Mouse (Mus musculus): ENCODE results near the gene Sv2c.

Gene Sv2c

DNA sequence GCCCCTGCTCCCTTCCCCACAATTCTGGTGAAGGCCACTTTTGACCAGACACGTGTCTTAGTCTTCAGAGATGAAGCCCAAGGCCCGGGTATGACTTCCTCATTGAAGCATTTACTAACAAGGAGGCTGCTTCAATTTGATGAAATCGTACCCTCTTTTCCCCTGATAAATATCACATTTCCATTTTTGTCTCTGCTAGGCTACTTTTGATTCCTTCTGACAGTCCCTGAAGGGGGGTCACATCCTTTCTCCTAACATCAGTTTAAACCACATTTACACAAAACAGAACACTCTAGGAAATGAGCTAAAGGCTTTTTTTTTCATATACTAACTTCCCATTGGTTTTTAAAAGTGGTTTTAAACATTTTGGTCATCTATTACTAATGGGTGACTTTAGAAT, 79.6 kb downstream of the Sv2c start:
- no peak for DNase-seq (ENCODE audit: low spot score in 2 of 2)

DNA sequence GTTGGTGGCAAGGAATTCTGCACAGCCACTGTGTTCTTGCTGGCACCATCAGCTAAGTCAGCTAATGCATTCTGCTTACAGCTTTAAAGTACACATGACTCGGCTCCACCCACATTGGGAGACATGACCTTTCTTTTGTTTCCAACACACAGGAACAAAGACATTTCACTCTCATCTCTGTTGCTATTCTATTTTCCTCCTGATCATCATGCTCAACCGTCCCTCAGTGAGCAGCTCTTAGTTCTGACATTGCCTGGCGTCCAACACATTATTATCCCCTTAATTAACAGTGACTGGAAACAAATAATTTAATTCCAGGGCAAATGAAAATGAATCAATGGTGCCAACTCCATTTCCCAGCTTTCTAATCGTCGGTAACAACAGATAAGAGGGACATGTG, 87.0 kb downstream of the Sv2c start:
- DNase-seq (ENCODE audit: low spot score in 2 of 2), result no peak

DNA sequence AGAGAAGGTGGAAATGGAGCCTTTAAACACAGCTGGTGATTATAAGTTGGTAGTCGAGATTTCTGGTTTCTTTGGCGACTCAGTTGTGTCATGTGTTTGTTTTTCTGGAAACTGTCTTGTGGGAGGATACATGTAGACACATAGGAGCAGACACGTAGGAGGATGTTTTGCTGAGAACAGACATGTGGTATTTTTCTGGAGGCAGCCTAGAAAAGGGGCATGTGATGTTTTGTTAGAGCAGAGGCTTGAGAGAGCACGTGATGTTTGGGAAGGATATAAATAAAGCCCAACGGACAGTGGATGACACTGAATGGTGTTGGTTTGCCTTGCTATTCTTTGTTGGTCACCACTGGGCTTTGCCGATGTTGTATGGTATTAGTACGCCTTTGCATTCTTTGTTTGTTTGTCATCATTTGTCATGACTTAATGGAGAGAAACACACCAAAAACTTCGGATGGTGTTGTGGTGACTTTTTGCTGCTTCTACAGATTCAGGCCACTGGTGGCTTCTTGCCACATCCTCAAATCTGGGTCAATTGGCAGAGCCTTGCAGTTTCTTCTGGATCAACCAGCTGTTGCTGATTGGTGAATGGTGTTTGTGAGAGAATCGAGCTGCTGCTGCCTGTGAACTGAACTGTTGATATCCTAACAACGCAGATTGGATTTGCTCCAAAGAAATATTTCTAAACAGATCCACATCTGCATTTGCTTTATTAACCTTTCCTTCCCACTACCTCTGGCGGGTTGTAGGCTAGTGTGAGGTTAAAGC, 91.9 kb downstream of the Sv2c start:
- no peak for DNase-seq (ENCODE audit: low spot score in 2 of 2)

DNA sequence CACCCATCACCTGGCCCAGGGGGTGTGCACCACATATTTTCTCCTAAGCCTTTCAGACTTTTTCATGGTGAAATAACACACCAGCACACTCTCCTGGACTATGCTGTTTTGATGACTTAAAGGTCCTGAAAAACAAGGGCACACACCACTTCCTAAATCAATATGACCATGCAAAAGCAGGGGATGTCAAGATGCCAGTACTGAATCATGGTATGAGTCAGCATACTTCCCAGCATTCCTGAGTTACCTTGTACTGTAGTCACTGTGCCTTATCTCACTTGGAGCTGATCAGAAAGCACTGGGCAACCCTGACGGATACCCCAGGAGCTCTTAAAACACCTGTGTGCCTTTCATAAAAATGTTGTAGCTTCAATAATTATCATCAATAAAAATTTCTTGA, 92.8 kb downstream of the Sv2c start:
- no peak for DNase-seq (ENCODE audit: low spot score in 2 of 2)

- DNase-seq (ENCODE audit: low spot score in 2 of 2), result no peak
Measured at GRCm38 (mm10) chr13:96030368-96031223, 101.8 kb downstream of the Sv2c start.

- DNase-seq (ENCODE audit: low spot score in 2 of 2), result no peak
Measured at GRCm38 (mm10) chr13:96023858-96024257, 108.5 kb downstream of the Sv2c start.

DNA sequence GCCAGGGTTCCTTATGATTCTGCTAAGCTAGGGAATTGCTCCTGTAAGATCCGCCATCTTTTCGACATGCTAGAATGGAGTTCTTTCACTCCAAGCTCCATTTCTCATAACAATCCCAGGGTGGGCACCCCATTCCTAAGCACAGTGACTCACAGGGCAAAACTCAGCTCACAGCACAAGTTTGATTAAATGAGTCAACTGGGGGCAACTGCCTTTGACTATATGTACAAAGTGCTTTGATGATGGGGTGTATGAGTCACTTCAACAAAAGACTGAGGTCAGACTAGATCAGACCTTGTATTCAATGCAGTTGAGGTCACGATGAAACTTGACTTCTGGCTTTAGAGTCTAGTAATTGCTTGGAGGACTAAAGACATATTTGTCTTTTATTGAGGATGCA, 116.9 kb downstream of the Sv2c start:
- DNase-seq (ENCODE audit: low spot score in 2 of 2), result no peak

DNA sequence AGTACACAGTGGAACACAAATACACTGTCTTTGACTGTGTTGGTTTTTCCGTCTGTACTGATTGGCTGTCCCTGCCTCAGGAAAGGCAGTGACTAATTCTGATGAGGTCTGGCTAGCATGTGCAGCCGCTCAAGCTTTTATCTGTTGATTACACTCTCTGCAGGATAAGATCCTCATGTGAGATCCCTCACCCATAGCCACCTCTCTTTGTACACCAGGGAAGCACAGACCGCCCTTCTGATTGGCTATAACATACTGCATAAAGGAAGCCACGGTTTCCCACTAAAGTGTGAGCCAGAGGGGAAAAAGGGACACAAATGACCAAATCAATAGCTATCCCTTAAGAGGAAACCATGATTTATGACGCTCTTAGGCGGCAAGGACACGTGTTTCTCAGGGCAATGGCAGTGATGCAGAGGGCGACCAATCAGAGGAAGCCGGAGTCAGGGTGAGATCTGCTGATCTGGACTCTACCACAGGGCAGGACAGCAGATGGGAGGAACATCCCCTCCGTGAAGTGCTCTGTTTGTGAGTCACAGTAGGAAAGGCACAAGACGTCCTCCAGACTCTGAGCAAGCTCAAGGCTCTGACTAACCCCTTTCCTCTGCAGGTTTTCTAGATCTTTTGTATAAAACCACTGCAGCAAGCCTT, 121.4 kb downstream of the Sv2c start:
- no peak for DNase-seq (ENCODE audit: low spot score in 2 of 2)

DNA sequence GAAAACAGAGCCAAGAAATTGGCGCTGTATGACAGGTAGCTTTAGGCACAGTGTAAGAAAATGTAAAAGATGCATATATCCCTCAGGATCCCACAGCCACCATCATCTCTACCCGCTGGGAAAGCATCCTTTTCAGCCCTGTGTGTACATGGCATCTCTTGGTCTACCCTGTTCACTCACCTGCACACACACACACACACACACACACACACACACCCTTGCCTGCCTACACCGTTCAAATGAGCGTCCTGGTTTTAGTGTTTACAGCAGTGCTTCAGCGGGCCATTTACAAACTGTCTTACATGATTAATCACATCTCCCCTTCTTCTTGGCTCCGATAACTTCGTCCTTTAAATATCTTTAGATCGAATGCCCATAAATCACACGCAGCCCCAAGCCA, 123.4 kb downstream of the Sv2c start:
- no peak for DNase-seq (ENCODE audit: low spot score in 2 of 2)

- no peak for DNase-seq (ENCODE audit: low spot score in 2 of 2)
Measured at GRCm38 (mm10) chr13:96008154-96008553, 124.2 kb downstream of the Sv2c start.

GRCm38 (mm10) chr13:96003539-96003938, 128.8 kb downstream of the Sv2c start:
- DNase-seq (ENCODE audit: low spot score in 2 of 2), result no peak

DNA sequence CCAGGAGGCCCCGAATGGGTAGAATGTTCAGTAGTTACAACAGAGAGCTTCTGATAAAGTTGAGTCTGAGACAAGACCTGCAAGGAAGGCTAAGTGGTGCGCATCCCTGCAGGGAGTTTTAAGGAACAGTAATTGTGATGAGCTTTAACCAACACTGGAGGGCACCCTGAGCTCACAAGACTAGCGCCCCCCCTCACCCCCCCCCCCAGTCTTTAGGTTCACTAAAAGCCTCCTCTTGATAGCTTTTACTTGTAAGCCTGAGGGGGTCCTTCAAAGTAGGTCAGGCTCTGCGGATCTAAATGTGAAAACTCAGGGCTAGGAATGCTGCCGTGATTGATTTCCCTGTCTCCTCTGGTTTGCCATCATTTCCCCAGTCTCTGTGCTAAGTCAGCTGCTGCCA, 129.9 kb downstream of the Sv2c start:
- DNase-seq (ENCODE audit: low spot score in 2 of 2), result no peak

GRCm38 (mm10) chr13:95999396-95999795, 133.0 kb downstream of the Sv2c start:
- no peak for DNase-seq (ENCODE audit: low spot score in 2 of 2)

GRCm38 (mm10) chr13:95997294-95997693, 135.1 kb downstream of the Sv2c start:
- no peak for DNase-seq (ENCODE audit: low spot score in 2 of 2)

- DNase-seq (ENCODE audit: low spot score in 2 of 2), result no peak
Measured at GRCm38 (mm10) chr13:95994705-95995703, 137.4 kb downstream of the Sv2c start.

DNA sequence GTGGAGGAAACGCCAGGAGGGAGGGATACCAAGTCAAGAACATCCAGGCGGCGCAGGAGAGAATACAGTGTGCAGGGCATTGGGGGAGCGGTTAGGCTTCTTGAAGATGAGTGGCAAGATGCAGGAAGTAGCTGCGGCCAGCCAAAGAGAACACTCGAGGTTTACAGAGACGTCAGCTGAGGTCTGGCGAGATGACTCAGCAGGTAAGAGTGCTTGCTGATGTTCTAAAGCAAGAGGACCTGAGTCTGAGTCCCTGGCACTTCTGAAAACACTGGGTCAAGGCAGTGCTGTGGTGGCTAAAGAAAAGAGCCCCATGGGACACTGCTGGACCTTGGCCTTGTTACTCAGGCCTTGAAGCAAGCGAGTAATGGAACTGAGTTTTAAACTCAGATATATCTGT, 144.2 kb downstream of the Sv2c start:
- DNase-seq (ENCODE audit: low spot score in 2 of 2), result no peak

DNA sequence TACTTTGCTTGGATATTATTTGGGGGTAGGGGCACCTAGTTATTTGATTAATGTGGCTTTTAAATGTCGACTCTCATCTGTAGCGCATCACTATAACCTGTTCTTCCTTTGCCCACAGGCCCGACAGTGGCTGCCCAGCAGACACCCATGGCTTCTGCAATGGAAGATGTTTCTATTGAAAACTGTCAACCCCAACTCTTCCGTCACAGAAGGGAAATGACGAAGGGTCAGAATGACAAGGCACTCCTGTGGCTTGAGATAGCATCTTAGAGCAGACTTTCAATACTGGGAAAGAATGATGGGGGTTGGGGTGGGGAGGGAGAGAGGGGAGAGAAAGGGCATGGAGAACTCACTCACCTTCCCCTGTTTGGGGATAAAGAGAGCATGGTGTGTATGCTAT, 145.2 kb downstream of the Sv2c start:
- DNase-seq (ENCODE audit: low spot score in 2 of 2), result no peak

DNA sequence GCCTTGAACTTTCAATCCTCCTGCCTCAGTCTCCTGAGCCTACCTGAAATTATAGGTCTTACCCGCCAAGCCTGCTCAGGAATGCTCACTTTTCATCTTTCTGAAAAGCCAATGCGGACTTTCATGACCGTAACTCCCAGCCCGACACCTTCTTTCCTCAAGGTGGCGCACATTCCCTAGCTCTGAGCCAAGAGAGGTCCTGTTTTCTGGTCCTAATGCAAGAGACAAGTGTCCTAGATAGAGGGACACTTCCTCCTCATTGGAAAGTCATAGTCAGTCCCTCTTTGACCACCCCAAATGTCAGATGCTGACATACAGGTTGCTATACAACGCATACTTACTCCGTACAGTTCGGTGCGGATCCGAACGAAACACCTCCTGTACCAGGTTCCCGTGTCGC, 146.0 kb downstream of the Sv2c start:
- no peak for DNase-seq (ENCODE audit: low spot score in 2 of 2)

- no peak for DNase-seq (ENCODE audit: low spot score in 2 of 2)
Measured at GRCm38 (mm10) chr13:95975225-95975624, 157.2 kb downstream of the Sv2c start.

GRCm38 (mm10) chr13:95974106-95974505, 158.3 kb downstream of the Sv2c start:
- DNase-seq (ENCODE audit: low spot score in 2 of 2), result no peak

- DNase-seq (ENCODE audit: low spot score in 2 of 2), result peak; percentile 52 to 58
Measured at GRCm38 (mm10) chr13:95973368-95973958, 158.9 kb downstream of the Sv2c start.
